In genomic region chr4:97564656-97565055, GRCm38 (mm10) we compare ENCODE assay signal across 9 mouse cellular contexts.
DNase-seq lines count a peak whose midpoint lies in the region; ATAC-seq and TF ChIP-seq lines count a peak whose summit lies in the region.
"Had no signal": no experiment of that assay in that cellular context is flagged by ENCODE, and none has a peak within 500 bp of the region (broad histone marks: within the 10 kb centered on the region; RNA-seq: fewer than 3 reads in every experiment).

No protein-coding gene starts in this region.

- H3K4me1 ChIP-seq in spleen, adult 2 months (ENCODE audit: control insufficient read depth, insufficient read depth, insufficient read length), result no peaks in the 10 kb centered on the region
- H3K4me1 ChIP-seq: limb, embryonic 12.5 days had no signal

- no peaks in the 10 kb centered on the region for H3K27me3 ChIP-seq in spleen, adult 2 months (ENCODE audit: control insufficient read depth, insufficient read depth, low read length)
- H3K27me3 ChIP-seq: limb, embryonic 12.5 days had no signal

- no peak for DNase-seq in gastrocnemius, adult 2 months
- no peak for DNase-seq in gastrocnemius, postnatal 10 days
- DNase-seq in spleen, adult 2 months (ENCODE audit: low read depth in 1 of 2, low spot score in 2 of 2), result peak in 1 of 2 experiments; percentile 26
- no peak for DNase-seq in spleen, postnatal 4 days (ENCODE audit: low spot score in 2 of 2)
- DNase-seq in lung, postnatal 10 days, result peak; percentile 32
- no peak for DNase-seq in frontal cortex, adult 2 months (ENCODE audit: extremely low spot score in 1 of 2, low spot score in 1 of 2)
- DNase-seq in cerebellum, adult 18-20 months, result no peak

- no peaks in the 10 kb centered on the region for H3K36me3 ChIP-seq in spleen, adult 2 months (ENCODE audit: control insufficient read depth, insufficient read depth, low read length)
- H3K36me3 ChIP-seq: limb, embryonic 12.5 days had no signal

- 45% methylated on average over 4 of the region's 4 CpGs for WGBS in spleen, adult 2 months

- TF ChIP-seq CTCF in gastrocnemius, adult 2 months (IDR thresholded peaks at IDR 0.05), result peak; percentile 89
- TF ChIP-seq CTCF in spleen, adult 2 months (IDR thresholded peaks at IDR 0.05; ENCODE audit: extremely low read depth, insufficient read depth, insufficient read length, insufficient replicate concordance), result 0 out of 2 replicates have a peak, but pooled peaks have one; percentile 8

- TF ChIP-seq POLR2A in spleen, adult 2 months (IDR thresholded peaks at IDR 0.05; ENCODE audit: low read depth, low read length), result no peak

- no peak overlapping the region for H3K4me3 ChIP-seq in gastrocnemius, adult 2 months
- no peak overlapping the region for H3K4me3 ChIP-seq in spleen, adult 2 months (ENCODE audit: extremely low read depth, insufficient read depth, insufficient read length)
- H3K4me3 ChIP-seq: limb, embryonic 12.5 days had no signal

- intact Hi-C loops in gastrocnemius, adult 2 months (cut with DNase I), result loop anchor here (1.0 to 10.0 kb wide), 4 partner anchors 182 to 880 kb away; no protein-coding TSS in a partner anchor

- peak; percentile 42; the same call in 1 of the 2 replicates for ATAC-seq in erythroid progenitor cell, adult 5-6 weeks (replicated peaks; ENCODE audit: low FRiP score, poor library complexity, severe bottlenecking)

- no peak overlapping the region for H3K27ac ChIP-seq in gastrocnemius, adult 2 months
- H3K27ac ChIP-seq in spleen, adult 2 months (ENCODE audit: insufficient read depth, low read length), result no peak overlapping the region
- H3K27ac ChIP-seq: limb, embryonic 12.5 days had no signal
